Mouse (Mus musculus): ENCODE measurements around the gene Borcs8. TPM values are rescaled to one million over a fixed set of nuclear protein-coding genes. Genes with fewer than 3 reads are reported as not detected.

Borcs8 gene
- 49.6 and 64.5 TPM in 2 replicates for polyA plus RNA-seq (2014; fragmentation: Nextera tagmentation; extraction: Ambion mirVana)

- peak; percentile 99 for ATAC-seq (ENCODE audit: low FRiP score, low TSS enrichment)
- Histone ChIP-seq H3K27me3 (ENCODE audit: control insufficient read depth, insufficient read depth, low read length) (no peaks in the 10 kb centered on the region), H3K27ac (ENCODE audit: low read depth, low read length) (peak within 1 kb of the TSS; percentile 77), H3K9ac (ENCODE audit: low read depth, low read length) (peak within 1 kb of the TSS; percentile 71), H3K4me1 (ENCODE audit: control insufficient read depth, insufficient read depth, low read length) (peaks cover 18% of the 10 kb centered on the region), H3K9me3 (ENCODE audit: control insufficient read depth, low read length) (no peaks in the 10 kb centered on the region), H3K36me3 (ENCODE audit: control insufficient read depth, insufficient read depth, low read length) (peaks cover 35% of the 10 kb centered on the region), H3K4me3 (ENCODE audit: low read length) (peak within 1 kb of the TSS; percentile 87), H3K4me2 (replicated peaks; ENCODE audit: low read depth, low read length) (peak within 1 kb of the TSS; percentile 71)
- under 1% methylated on average over 46 of the region's 46 CpGs for WGBS
Observed at GRCm38 (mm10) chr8:70139026-70139857, at the start of gene Borcs8, which contains the start of the genes Rfxank and Mef2b. Gene Borcs8, plus strand, starts transcription at chr8:70139499. Gene Rfxank, minus strand, starts transcription at chr8:70139154. Gene Mef2b, plus strand, starts transcription at chr8:70139711.

GRCm38 (mm10) chr8:70092786-70093185 is 46.5 kb upstream of the Borcs8 start:
- WGBS, result 56% methylated on average over 8 of the region's 8 CpGs
- Histone ChIP-seq H3K27me3 (ENCODE audit: control insufficient read depth, insufficient read depth, low read length) (peaks cover 31% of the 10 kb centered on the region), H3K27ac (ENCODE audit: low read depth, low read length) (no peak overlapping the region)

GRCm38 (mm10) chr8:70099276-70099675 is 40.0 kb upstream of the Borcs8 start:
- H3K4me3 ChIP-seq (ENCODE audit: low read length), result no peak overlapping the region
- H3K27ac ChIP-seq (ENCODE audit: low read depth, low read length), result no peak overlapping the region
- 81% methylated on average over 8 of the region's 8 CpGs for WGBS
- no peaks in the 10 kb centered on the region for H3K36me3 ChIP-seq (ENCODE audit: control insufficient read depth, insufficient read depth, low read length)
- no peak overlapping the region for H3K9ac ChIP-seq (ENCODE audit: low read depth, low read length)
- ATAC-seq (ENCODE audit: low FRiP score, low TSS enrichment), result no peak
- no peak overlapping the region for H3K4me2 ChIP-seq (replicated peaks; ENCODE audit: low read depth, low read length)
- H3K4me1 ChIP-seq (ENCODE audit: control insufficient read depth, insufficient read depth, low read length), result no peaks in the 10 kb centered on the region
- H3K27me3 ChIP-seq (ENCODE audit: control insufficient read depth, insufficient read depth, low read length), result no peaks in the 10 kb centered on the region
- H3K9me3 ChIP-seq (ENCODE audit: control insufficient read depth, low read length), result no peaks in the 10 kb centered on the region

More at GRCm38 (mm10) chr8:70092786-70093185, 46.5 kb upstream of the Borcs8 start:
- Histone ChIP-seq H3K9ac (ENCODE audit: low read depth, low read length) (no peak overlapping the region), H3K36me3 (ENCODE audit: control insufficient read depth, insufficient read depth, low read length) (no peaks in the 10 kb centered on the region), H3K9me3 (ENCODE audit: control insufficient read depth, low read length) (no peaks in the 10 kb centered on the region), H3K4me3 (ENCODE audit: low read length) (no peak overlapping the region), H3K4me2 (replicated peaks; ENCODE audit: low read depth, low read length) (no peak overlapping the region), H3K4me1 (ENCODE audit: control insufficient read depth, insufficient read depth, low read length) (peaks cover 5% of the 10 kb centered on the region; the same call in 1 of the 2 replicates)
- ATAC-seq (ENCODE audit: low FRiP score, low TSS enrichment), result no peak

GRCm38 (mm10) chr8:70100241-70100640 is 39.1 kb upstream of the Borcs8 start:
- 81% methylated on average over 8 of the region's 8 CpGs for WGBS
- no peak overlapping the region for H3K9ac ChIP-seq (ENCODE audit: low read depth, low read length)
- no peak overlapping the region for H3K4me3 ChIP-seq (ENCODE audit: low read length)
- H3K4me2 ChIP-seq (replicated peaks; ENCODE audit: low read depth, low read length), result no peak overlapping the region
- H3K9me3 ChIP-seq (ENCODE audit: control insufficient read depth, low read length), result no peaks in the 10 kb centered on the region
- no peaks in the 10 kb centered on the region for H3K36me3 ChIP-seq (ENCODE audit: control insufficient read depth, insufficient read depth, low read length)
- H3K27ac ChIP-seq (ENCODE audit: low read depth, low read length), result no peak overlapping the region
- H3K4me1 ChIP-seq (ENCODE audit: control insufficient read depth, insufficient read depth, low read length), result no peaks in the 10 kb centered on the region
- H3K27me3 ChIP-seq (ENCODE audit: control insufficient read depth, insufficient read depth, low read length), result no peaks in the 10 kb centered on the region
- no peak for ATAC-seq (ENCODE audit: low FRiP score, low TSS enrichment)

- ATAC-seq (ENCODE audit: low FRiP score, low TSS enrichment), result peak; percentile 74; the same call in 1 of the 2 replicates
- 13% methylated on average over 6 of the region's 6 CpGs for WGBS
- no peak overlapping the region for H3K27ac ChIP-seq (ENCODE audit: low read depth, low read length)
- no peaks in the 10 kb centered on the region for H3K4me1 ChIP-seq (ENCODE audit: control insufficient read depth, insufficient read depth, low read length)
- no peak overlapping the region for H3K4me3 ChIP-seq (ENCODE audit: low read length)
- 0 out of 2 replicates have a peak, but pooled peaks cover 6% of the 10 kb centered on the region for H3K27me3 ChIP-seq (ENCODE audit: control insufficient read depth, insufficient read depth, low read length)
- H3K36me3 ChIP-seq (ENCODE audit: control insufficient read depth, insufficient read depth, low read length), result no peaks in the 10 kb centered on the region
- H3K4me2 ChIP-seq (replicated peaks; ENCODE audit: low read depth, low read length), result no peak overlapping the region
- no peaks in the 10 kb centered on the region for H3K9me3 ChIP-seq (ENCODE audit: control insufficient read depth, low read length)
- H3K9ac ChIP-seq (ENCODE audit: low read depth, low read length), result no peak overlapping the region
Observed at GRCm38 (mm10) chr8:70104506-70104905, 34.8 kb upstream of the Borcs8 start.

- H3K4me3 ChIP-seq (ENCODE audit: low read length), result no peak overlapping the region
- no peaks in the 10 kb centered on the region for H3K4me1 ChIP-seq (ENCODE audit: control insufficient read depth, insufficient read depth, low read length)
- H3K27me3 ChIP-seq (ENCODE audit: control insufficient read depth, insufficient read depth, low read length), result peaks cover 7% of the 10 kb centered on the region
- no peak overlapping the region for H3K4me2 ChIP-seq (replicated peaks; ENCODE audit: low read depth, low read length)
- H3K9me3 ChIP-seq (ENCODE audit: control insufficient read depth, low read length), result no peaks in the 10 kb centered on the region
- no peak overlapping the region for H3K27ac ChIP-seq (ENCODE audit: low read depth, low read length)
- 81% methylated on average over 7 of the region's 7 CpGs for WGBS
- ATAC-seq (ENCODE audit: low FRiP score, low TSS enrichment), result no peak
- no peak overlapping the region for H3K9ac ChIP-seq (ENCODE audit: low read depth, low read length)
- H3K36me3 ChIP-seq (ENCODE audit: control insufficient read depth, insufficient read depth, low read length), result no peaks in the 10 kb centered on the region
Observed at GRCm38 (mm10) chr8:70104922-70105321, 34.4 kb upstream of the Borcs8 start.

GRCm38 (mm10) chr8:70110451-70110850 is 28.8 kb upstream of the Borcs8 start:
- peaks cover 60% of the 10 kb centered on the region for H3K27me3 ChIP-seq (ENCODE audit: control insufficient read depth, insufficient read depth, low read length)
- WGBS, result 84% methylated on average over 2 of the region's 2 CpGs

GRCm38 (mm10) chr8:70111192-70111795 is 28.0 kb upstream of the Borcs8 start:
- no peak overlapping the region for H3K27ac ChIP-seq (ENCODE audit: low read depth, low read length)
- H3K36me3 ChIP-seq (ENCODE audit: control insufficient read depth, insufficient read depth, low read length), result no peaks in the 10 kb centered on the region
- H3K4me2 ChIP-seq (replicated peaks; ENCODE audit: low read depth, low read length), result no peak overlapping the region
- H3K4me3 ChIP-seq (ENCODE audit: low read length), result no peak overlapping the region
- H3K9ac ChIP-seq (ENCODE audit: low read depth, low read length), result no peak overlapping the region
- no peak for ATAC-seq (ENCODE audit: low FRiP score, low TSS enrichment)
- no peaks in the 10 kb centered on the region for H3K9me3 ChIP-seq (ENCODE audit: control insufficient read depth, low read length)
- H3K4me1 ChIP-seq (ENCODE audit: control insufficient read depth, insufficient read depth, low read length), result no peaks in the 10 kb centered on the region
- peaks cover 63% of the 10 kb centered on the region for H3K27me3 ChIP-seq (ENCODE audit: control insufficient read depth, insufficient read depth, low read length)
- WGBS, result 54% methylated on average over 23 of the region's 23 CpGs

More at GRCm38 (mm10) chr8:70110451-70110850, 28.8 kb upstream of the Borcs8 start:
- H3K4me3 ChIP-seq (ENCODE audit: low read length), result no peak overlapping the region
- no peaks in the 10 kb centered on the region for H3K4me1 ChIP-seq (ENCODE audit: control insufficient read depth, insufficient read depth, low read length)
- no peaks in the 10 kb centered on the region for H3K36me3 ChIP-seq (ENCODE audit: control insufficient read depth, insufficient read depth, low read length)
- no peaks in the 10 kb centered on the region for H3K9me3 ChIP-seq (ENCODE audit: control insufficient read depth, low read length)
- H3K27ac ChIP-seq (ENCODE audit: low read depth, low read length), result no peak overlapping the region
- no peak overlapping the region for H3K4me2 ChIP-seq (replicated peaks; ENCODE audit: low read depth, low read length)
- ATAC-seq (ENCODE audit: low FRiP score, low TSS enrichment), result no peak
- no peak overlapping the region for H3K9ac ChIP-seq (ENCODE audit: low read depth, low read length)
